Mouse (Mus musculus) embryonic fibroblast, embryonic 13.5 days (primary cell): ENCODE measurements around the gene Ugt1a9.

ENCODE experiments used
- CTCF ChIP-seq: IDR thresholded peaks from 2 replicates; pipeline ENCODE4 v1.5.1; 2011; ENCODE audit warnings: mild to moderate bottlenecking, control low read depth, low read length, moderate library complexity, borderline replicate concordance; ENCODE audit not compliant: insufficient read depth
- POLR2A ChIP-seq: IDR thresholded peaks from 2 replicates; pipeline ENCODE4 v1.6.1; 2011; ENCODE audit warnings: low read depth, mild to moderate bottlenecking, control low read depth, low read length, moderate library complexity

- no peak for TF ChIP-seq POLR2A
- TF ChIP-seq CTCF: no peak
Measured at GRCm38 (mm10) chr1:88074471-88074870, 3.9 kb downstream of the Ugt1a9 start.
